Mouse (Mus musculus) urinary bladder, postnatal 36 days (tissue): ENCODE data around the gene Cuta.

Experiments used
- DNase-seq, 2 experiments: peaks; one replicate each; pipeline ENCODE4 v3.0.0; 2022; ENCODE audit warnings: low spot score in 2 of 2, mixed read lengths in 1 of 2

The Cuta gene

DNA sequence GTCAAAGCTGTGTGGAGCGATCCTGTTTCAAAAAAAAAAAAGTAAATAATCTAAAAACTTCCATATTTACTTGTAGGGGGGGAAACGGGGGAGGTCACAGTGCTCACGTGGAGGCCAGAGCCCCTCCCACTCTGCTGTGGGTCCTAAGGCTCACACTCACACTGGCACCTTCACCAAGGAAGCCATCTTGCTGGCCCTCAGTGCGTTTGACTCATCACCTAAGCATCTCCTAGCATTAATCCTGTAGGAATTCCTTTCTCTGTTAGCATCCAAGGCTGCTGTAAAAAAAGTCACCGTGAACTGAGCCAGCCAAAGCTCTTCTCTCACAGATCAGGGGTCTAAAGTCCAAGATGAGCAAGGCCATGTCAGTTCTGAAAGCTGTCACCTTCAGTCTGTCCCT is 16.9 kb upstream of the Cuta start:
- DNase-seq = no peak

DNA sequence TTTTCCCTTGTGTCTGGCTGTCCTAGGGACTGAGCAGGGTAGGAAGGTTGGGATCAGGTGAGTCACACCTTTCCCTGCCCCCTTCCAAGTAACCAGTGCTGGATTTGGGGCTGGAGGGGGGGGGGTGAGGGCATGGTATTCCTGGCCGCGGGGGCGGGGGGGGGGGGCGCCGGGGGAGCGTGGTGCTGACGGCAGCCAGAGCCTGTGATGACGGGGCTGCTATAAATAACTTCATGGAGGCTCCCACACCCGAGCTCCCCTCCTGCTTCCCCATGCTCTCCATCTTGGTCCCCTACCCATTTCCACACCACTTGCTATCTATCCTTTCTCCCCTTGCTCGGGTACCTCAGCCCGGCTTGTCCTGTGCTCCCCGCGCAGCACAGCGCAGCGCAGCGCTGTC is 14.4 kb upstream of the Cuta start:
- DNase-seq = no peak

DNA sequence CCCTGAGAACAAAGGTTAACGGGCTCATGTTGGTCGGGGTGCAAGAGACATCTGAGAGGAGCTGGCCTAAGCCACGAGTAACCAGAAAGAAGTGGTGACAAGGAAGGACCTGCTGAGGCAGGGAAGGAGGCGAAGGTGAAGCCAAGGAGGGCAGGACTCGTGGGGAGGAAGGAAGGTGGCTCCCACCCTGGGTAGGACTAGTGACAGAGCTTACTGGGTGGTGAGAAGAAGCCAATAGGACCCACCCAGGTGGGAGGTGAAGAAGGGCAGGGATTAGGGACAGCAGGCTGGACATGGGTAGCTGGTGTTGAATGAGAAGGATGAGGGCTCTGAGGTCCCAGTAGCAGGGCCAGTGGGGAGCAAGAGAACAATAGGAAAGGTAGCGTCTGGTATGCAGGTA is 13.8 kb upstream of the Cuta start:
- DNase-seq = no peak

DNA sequence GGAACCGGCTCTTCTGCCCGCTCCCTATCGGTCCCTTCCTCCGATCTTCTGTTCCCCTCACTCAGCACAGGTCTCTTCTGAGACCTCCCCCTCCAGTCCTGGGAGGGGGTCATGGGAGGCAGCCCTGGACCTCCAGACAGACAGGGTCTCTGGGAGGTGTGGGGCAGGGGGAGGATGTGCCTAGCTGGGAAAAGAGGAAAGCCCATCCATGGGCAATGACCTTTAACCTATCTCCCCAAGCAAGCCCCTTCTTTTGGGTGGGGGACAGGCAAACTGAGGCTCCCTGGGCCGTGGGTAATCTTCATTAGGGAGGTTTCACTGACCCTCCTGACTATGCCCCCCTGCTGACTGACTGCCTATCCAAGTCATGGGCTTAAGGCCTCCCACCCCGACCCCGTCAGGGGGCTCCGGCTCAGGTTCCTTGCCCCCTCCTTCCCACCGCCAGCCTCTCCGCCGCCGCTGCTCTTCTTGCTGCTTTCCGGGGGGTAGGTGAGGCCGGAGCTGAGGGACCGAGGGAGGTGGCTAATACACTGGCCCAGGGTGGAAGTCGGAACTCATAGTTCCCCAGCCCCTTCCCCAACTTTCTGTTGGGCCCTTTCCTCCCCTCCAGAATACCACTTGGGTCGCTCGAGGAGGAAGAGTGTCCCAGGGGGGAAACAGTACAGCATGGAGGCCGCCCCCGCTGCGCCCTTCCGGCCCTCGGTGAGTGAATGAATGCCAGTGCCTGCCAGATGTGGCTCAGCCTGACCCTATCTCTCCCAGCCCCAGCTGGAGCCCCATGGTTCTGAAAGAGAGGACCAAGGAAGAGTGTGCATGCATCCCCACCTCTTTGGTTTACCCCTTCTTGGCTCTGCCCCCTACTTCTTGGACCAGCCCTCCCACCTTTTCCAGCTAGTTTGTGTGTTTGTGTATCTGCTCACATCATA is 12.8 kb upstream of the Cuta start:
- no peak for DNase-seq

DNA sequence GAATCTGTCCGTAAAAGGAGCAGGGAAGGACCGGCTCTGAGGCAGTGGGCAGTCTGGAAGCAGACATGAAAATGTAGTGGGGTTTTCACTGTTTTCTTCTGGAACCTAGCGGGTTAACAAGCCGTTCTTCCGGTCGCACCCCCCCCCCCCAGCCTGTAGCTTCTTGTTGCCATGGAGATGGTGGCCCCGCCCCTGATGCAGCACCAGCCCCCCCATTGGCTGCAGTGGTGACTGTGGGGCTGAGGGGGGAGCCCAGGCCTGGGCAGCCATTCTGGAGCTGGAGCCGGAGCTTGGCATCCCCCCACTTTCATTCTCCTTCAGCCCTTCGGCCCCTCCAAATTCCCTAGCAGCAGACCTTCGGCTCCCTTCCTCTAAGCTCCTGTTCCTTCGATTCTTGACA is 12.0 kb upstream of the Cuta start:
- DNase-seq = no peak

DNA sequence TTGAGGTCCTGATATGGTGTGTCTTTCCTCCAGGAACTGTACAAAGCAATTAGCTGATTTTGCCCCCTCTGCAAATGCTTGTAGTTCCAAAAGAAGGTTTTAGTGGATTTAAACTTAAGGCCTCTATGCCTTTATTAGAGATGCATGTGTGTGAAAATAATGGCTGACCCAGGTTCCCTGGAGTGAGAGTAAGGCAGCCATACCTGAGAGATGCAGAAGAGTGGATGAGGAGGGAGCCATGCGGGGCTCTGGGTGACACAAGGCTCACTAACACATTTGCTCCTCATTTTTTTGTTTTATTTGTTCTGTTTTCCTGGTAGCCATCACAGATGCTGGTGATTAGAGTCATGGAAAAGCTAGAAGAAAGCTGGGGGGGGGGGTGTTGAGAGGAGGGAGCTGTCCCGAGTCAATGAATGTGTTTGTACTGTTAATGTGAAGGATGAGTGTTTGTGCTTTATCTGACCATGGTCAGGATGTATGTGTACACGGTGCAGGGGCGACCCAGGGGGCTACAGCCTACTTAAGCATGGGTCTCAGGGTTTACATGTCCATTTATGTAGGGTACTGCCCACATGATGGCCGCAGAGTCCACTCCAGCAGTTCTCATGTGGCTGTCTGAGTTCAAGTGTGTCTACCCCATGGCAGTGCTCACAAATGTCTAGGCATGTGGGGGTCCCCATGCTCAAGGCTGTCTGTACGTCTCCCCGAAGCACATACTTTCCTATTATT is 11.4 kb upstream of the Cuta start:
- no peak for DNase-seq

DNA sequence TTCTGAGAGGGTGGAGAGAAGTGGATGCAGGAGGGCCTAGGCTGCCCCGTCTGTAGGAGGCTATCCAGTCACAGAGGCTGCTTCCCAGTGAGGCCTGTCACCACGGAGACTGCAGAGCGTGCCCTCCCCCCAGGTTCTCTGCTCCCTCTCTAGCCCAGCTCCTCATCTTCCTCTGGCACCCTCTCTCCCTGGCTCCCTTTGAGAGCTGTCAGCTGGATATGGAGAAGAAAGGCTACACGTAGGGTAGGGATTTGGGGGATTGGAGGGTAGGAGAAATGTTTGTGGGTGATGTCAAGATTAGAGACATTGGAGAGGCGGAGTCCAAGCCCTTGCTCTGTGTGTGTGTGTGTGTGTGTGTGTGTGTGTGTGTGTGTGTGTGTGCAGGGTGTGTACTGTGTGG is 10.5 kb upstream of the Cuta start:
- no peak for DNase-seq

DNA sequence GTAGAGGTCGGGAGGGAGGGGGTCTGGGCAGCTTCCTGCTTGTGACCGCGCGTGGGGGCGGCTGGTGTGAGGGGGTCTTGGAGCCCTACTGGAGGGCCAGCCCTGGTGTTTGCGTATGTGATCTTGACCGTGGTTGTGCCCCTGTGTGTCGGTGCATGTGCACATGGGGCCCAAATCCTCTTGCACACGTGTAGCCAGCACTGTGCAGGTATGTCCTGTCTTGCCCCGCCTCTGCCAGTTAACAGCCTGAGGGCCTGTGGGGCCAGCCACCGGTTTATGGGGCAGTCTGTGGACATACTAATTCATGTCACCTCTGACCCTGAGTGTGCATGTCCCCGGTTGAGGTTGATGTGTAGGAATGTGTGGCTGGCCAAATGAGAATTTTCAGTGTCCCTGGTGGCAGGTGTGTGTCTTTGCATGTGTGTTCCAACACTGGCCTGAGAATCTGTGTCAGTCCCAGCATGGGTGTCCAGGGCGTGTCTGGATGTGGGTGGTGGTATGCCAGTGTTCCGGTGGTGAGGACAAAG is 9.7 kb upstream of the Cuta start:
- no peak for DNase-seq

DNA sequence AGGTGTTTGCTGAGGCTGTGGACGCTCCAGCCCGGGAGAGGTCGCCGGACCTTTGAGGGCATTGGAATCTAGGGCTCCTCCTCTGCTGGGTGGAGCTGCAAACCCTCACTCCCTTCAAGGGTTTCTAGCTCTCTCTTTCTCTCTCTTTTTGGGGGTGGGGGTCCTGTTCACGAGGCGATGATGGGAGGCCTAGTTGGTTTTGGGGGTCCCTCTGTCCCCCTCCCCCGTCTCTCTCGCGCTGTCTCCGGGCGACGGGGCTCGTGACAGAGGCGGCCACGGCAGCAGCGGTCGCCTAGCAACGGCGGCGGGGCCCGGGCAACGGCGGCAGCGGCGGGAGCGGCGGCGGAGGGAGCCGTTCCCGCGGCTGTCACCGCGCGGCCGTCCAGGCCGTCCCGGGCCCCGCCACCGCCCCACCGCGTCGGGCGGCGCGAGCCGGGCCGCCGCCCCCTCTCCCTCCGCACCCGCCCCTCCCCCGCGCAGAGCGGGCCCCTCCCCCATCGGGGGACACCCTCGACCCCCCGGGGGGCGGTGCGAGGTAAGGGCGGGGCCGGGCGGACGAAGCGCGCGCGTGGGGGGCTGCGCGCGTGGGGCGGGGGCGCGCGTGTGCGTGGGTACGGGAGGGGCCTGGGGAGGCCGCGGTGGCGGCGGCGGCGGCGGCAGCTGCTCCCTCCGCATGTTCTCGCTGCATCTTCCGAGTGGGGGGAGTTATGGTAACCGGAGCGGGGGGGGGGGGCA is 9.1 kb upstream of the Cuta start:
- peak; percentile 28 to 33 for DNase-seq

DNA sequence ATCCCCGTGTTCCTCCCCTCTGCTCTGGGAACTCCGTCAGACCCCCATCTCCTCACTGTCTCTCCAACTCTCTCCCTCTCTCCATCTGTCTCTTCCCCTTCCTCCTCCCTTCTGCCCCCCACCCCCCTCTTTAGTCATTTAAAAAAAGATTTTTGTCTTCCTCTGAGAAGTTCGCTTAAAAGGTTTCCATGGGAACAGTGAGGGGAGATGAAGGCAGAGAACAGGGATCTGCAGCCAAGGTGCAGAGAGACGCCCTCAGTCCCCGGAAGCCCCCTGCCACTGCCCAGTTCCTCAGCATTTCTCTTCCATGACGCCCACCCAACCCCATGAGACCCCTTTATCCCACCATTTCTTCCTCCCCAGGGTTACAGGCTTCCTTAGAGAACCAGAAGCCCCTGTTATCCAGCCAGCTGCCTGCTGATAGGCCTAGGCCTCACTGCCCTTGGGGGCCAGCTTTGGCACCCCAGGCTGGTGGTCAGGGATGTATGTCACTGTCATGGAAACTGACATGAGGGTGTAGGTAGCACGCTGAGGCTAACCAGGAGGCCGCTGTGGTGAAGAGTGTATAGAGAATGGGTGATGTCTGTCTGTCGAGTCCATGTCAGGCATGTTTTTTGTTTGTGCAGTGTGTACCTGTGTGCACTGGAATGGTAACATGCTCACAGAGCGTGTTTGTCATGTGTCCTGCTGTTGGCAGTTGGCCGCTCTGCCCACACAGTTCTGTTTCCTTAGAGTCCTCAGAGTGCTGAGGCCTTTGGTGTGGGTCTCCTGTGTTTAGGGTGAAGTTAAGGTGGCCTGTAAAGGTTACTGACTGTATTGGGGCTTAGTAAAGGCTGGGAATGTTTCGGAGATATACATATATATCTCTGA is 8.1 kb upstream of the Cuta start:
- DNase-seq = no peak

DNA sequence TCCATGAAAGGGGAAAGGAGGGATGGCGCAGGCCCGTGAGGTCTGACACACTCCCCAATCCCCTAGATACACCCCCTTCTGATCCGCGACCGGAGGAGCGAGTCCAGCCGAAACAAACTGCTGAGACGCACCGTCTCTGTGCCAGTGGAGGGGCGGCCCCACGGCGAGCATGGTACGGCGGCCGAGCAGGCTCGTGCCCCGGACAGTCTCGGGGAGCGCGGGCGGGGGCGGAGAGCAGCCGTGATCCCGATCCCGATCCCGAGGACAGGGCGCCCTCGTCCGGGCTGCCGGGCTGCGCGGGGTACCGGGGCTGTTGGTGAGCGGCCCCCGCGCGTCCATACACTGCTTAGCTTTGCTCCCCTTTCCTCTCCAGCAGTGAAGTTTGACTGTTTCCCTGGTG is 7.2 kb upstream of the Cuta start:
- DNase-seq = peak; percentile 67 to 82

DNA sequence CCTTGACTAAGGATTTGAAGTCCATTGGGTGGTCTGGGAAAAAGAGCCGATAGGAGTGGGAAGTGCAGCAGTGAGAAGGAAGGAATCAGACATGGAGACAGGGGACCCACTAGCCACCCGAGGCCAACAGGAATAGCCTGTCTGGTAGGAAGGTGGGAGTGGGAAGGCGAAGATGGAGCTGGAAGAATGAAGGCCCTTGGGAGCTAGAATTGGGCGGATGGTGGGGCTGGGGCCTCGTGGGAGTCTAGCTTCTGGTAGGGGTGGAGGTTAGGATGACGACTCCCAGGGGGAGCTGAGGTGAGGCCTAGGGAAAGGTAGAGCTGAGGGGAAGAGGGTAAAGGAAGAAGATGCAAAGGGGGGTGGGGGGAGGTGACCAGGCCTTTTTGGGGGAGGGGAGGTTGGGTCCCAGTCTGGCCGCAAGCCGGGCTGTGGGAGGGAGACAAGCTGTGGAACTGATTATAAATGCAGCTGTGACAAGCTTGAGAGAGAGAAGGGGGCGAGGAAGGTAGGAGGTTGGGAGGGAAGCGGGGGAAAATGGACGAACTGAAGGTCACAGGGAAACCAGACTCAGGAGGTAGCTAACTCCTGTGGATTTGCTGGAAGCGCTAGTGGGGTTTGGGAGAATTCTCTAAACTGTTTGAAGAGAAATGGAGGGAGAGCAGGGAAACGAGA is 6.6 kb upstream of the Cuta start:
- no peak for DNase-seq

DNA sequence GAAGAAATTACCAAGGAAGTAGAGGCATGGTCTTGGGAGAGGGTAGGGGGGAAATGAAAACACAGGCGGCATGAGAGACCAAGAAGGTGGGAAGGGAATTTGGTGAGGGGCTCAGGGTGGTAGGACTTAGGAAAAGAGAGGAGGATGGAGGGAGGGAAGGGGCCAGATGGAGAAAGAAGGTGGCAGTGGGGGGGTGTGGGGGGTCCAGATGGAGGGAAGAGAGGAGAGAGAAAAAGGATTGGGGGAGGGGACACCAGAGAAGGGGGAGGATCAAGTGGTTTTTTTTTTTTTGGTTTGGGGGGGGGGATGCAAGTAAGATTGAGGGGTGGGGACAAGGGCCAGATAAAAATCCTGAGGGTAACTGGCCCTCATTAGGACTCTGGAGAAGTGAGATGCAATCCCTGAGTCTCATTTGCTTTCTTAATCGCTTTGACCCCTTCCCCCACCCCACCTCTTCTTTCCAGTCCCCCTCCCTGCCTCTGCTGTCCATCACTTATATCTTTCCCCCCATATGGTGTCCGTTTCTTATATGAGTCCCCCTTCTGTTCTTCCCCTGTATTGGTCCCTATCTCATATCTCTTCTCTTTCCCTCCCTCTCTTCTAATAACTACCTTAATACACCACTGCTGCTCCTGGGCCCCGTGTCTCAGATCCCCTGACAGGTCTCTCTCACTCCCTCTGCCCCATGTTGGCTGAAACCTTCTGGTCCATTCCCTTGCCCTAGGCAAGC is 2.6 kb upstream of the Cuta start:
- no peak for DNase-seq

DNA sequence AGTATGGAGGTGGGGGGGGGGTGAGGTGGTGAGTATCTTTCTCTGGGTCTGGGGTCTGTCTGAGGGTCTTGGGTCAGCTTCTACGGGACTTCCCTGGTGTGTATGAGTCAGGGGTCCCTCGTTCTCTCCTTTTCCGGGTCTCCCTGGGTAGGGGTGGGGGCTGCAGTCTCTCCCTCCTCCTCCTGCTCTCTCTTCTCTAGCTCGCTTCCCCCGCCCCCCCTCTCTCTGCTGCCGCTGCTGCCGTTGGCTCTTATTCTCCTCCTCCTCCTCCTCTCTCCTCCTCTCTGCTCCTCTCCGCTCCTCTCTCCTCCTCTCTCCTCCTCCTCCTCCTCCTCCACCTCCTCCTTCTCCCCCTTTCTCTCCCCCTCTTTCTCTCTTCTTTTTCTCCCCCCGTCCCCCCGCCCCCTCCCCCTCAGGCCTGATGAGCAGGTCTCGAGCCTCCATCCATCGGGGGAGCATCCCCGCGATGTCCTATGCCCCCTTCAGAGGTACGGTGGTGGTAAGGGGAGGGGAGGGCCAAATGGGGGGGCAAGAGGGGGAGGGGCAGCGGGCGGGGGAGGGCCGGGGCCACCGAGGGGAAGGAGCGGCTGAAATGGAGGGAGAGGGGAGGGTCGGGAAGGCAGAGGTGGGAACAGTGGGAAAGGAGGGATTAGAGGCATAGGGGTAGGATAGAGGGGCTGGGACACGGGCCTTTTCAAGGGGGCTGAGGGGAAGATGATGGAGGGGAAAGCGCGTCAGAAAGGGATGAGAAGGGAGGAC is 1.8 kb upstream of the Cuta start, which contains the start of gene Syngap1:
Gene Syngap1, plus strand, starts transcription at position 223 of the 759 bp plus-strand sequence.
- no peak for DNase-seq

DNA sequence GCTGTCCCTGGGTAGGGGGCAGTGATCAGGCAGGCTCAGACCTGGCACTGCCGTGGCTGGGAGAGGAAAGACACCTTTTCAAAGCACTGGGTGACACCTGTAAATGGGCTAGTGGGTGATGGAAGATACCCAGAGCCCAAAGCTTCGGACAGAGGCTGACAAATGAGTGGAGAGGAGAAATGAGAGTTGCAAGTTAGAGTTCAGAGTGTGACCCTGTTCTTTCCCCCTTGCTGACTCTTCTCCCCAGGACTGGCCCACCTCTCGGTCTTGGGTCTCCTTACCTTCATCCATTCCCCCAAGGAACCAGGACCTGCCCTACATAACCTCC is 568 bp upstream of the Cuta start:
- no peak for DNase-seq

DNA sequence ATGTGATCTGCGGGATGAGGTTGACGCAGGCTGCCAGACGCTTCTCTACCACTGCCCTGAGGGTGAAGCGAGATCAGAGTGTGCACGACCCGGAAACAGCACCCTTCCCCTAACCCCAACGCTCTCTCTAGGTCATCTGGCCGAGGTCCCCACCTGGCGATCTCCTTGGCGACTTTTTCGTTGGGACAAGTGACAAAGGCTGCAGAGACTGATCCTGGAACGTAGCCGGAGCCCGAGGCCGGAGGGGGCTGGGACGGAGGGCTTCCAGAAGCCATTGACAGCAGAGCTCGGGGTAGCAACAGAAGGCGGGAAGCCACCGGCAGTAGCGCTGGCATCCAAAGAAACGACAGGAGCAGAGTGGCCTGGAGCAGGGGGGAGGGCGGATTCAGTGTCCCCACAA is 638 bp downstream of the Cuta start:
- no peak for DNase-seq

DNA sequence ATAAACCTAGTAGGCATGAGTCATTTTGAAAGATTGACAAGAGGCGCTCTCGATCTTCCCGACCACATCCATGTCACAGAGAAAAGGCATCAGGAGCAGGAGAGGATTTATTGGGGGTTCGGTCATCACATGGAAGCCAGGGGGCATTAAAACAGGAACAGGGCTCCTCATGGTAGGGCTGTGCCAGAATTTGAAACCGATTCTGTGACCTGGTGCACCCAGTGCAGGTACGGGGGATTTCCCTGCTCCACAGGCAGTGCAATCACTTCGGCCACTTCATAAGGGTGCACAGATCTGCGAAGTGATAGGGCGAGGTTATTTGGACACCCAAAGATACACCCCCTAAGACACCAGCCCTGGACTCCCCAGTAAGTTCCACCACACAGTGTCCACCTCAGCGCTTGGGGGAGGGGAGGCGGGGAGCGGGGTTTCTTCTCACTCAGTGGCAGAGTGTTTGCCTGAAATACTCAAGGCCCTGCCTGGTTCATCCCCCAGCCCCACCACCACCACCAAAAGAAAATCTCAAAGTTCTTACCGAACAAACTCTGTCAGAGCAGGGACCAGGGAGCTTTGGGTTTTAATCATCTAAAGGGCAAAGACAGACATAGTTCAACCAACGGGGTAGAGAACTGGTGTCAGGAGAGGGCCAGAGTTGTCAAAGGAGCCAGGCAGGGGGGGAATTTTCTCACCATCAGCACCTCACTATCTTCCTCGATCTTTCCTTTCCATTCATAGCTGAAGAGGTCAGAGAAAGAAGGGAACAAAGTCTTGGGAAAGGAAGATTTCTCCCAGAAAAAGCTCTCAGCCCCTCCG is 1.3 kb downstream of the Cuta start:
- DNase-seq = no peak

DNA sequence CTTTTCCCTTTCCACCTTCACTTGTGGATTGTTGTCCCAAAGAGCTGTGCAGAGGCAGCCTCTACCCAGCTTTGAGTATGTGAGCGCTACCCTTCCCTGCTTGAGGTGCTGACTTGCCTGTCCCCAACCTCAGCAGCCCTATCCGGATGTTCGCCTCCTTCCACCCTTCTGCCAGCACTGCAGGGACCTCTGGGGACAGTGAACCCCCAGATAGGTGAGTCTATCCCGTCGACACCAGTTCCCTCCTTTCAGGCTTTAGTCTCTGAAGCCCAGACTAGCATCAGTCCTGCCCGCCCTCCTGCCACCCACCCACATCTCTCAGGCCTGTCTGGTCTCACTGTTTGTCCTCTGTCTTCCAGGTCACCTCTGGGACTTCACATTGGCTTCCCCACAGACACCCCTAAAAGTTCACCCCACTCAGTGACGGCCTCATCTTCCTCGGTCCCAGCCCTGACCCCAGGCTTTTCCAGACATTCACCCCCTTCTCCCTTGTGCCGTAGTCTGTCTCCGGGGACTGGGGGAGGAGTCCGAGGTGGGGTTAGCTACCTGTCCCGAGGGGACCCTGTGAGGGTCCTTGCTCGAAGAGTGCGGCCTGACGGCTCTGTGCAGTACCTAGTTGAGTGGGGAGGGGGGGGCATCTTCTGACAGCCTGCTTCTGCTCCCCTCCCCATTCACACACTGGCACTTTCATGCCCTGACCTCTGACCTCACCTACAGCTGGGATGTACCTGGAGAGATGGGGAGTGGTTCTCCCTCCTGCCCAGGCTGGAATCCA is 2.3 kb downstream of the Cuta start:
- no peak for DNase-seq
